Mouse (Mus musculus): Measurements from ENCODE around the gene Wbp1l. TPM values are rescaled to one million over a fixed set of nuclear protein-coding genes. Genes with fewer than 3 reads are reported as not detected.

Wbp1l gene
- polyA plus RNA-seq, 1 experiment = 24.5 TPM

GRCm38 (mm10) chr19:46697840-46698517 lies 99.1 kb downstream of the Wbp1l start:
- Histone ChIP-seq H3K4me3 (ENCODE audit: low read depth, low read length) (peak overlapping the region; percentile 4; the same call in 1 of the 2 replicates), H3K9ac (ENCODE audit: low read depth, poor library complexity, severe bottlenecking) (0 out of 2 replicates have a peak overlapping the region, but pooled peaks have one; percentile 13), H3K27ac (ENCODE audit: insufficient read depth, low read length) (no peak overlapping the region), H3K27me3 (ENCODE audit: control insufficient read depth, insufficient read depth, low read length, poor library complexity, severe bottlenecking) (no peaks in the 10 kb centered on the region), H3K36me3 (ENCODE audit: control insufficient read depth, insufficient read depth, low read length, poor library complexity, severe bottlenecking) (no peaks in the 10 kb centered on the region), H3K4me1 (ENCODE audit: control insufficient read depth, insufficient read depth, low read length) (peaks cover 3% of the 10 kb centered on the region), H3K9me3 (replicated peaks; ENCODE audit: control insufficient read depth, insufficient read depth, low read length, poor library complexity, severe bottlenecking) (no peaks in the 10 kb centered on the region)
- no peak for TF ChIP-seq POLR2A (IDR thresholded peaks at IDR 0.05; ENCODE audit: insufficient read depth, low read length)
- TF ChIP-seq CTCF (IDR thresholded peaks at IDR 0.05; ENCODE audit: low read depth, low read length) = no peak
- no peak for TF ChIP-seq EP300 (IDR thresholded peaks at IDR 0.05; ENCODE audit: insufficient read depth, low read depth, low read length)

GRCm38 (mm10) chr19:46699011-46699481 lies 100.2 kb downstream of the Wbp1l start:
- Histone ChIP-seq H3K4me3 (ENCODE audit: low read depth, low read length) (no peak overlapping the region), H3K27ac (ENCODE audit: insufficient read depth, low read length) (peak overlapping the region; percentile 20; the same call in 1 of the 2 replicates), H3K4me1 (ENCODE audit: control insufficient read depth, insufficient read depth, low read length) (peaks cover 3% of the 10 kb centered on the region), H3K9me3 (replicated peaks; ENCODE audit: control insufficient read depth, insufficient read depth, low read length, poor library complexity, severe bottlenecking) (no peaks in the 10 kb centered on the region), H3K9ac (ENCODE audit: low read depth, poor library complexity, severe bottlenecking) (no peak overlapping the region), H3K27me3 (ENCODE audit: control insufficient read depth, insufficient read depth, low read length, poor library complexity, severe bottlenecking) (no peaks in the 10 kb centered on the region), H3K36me3 (ENCODE audit: control insufficient read depth, insufficient read depth, low read length, poor library complexity, severe bottlenecking) (no peaks in the 10 kb centered on the region)
- TF ChIP-seq EP300 (IDR thresholded peaks at IDR 0.05; ENCODE audit: insufficient read depth, low read depth, low read length) = no peak
- TF ChIP-seq CTCF (IDR thresholded peaks at IDR 0.05; ENCODE audit: low read depth, low read length) = no peak
- no peak for TF ChIP-seq POLR2A (IDR thresholded peaks at IDR 0.05; ENCODE audit: insufficient read depth, low read length)

GRCm38 (mm10) chr19:46701156-46701555 lies 102.3 kb downstream of the Wbp1l start:
- TF ChIP-seq POLR2A (IDR thresholded peaks at IDR 0.05; ENCODE audit: insufficient read depth, low read length) = no peak
- no peak for TF ChIP-seq CTCF (IDR thresholded peaks at IDR 0.05; ENCODE audit: low read depth, low read length)
- TF ChIP-seq EP300 (IDR thresholded peaks at IDR 0.05; ENCODE audit: insufficient read depth, low read depth, low read length) = no peak
- Histone ChIP-seq H3K4me3 (ENCODE audit: low read depth, low read length) (no peak overlapping the region), H3K36me3 (ENCODE audit: control insufficient read depth, insufficient read depth, low read length, poor library complexity, severe bottlenecking) (no peaks in the 10 kb centered on the region), H3K27me3 (ENCODE audit: control insufficient read depth, insufficient read depth, low read length, poor library complexity, severe bottlenecking) (no peaks in the 10 kb centered on the region), H3K27ac (ENCODE audit: insufficient read depth, low read length) (no peak overlapping the region), H3K9ac (ENCODE audit: low read depth, poor library complexity, severe bottlenecking) (no peak overlapping the region), H3K9me3 (replicated peaks; ENCODE audit: control insufficient read depth, insufficient read depth, low read length, poor library complexity, severe bottlenecking) (no peaks in the 10 kb centered on the region), H3K4me1 (ENCODE audit: control insufficient read depth, insufficient read depth, low read length) (peaks cover 3% of the 10 kb centered on the region)

- TF ChIP-seq EP300 (IDR thresholded peaks at IDR 0.05; ENCODE audit: insufficient read depth, low read depth, low read length) (no peak), CTCF (IDR thresholded peaks at IDR 0.05; ENCODE audit: low read depth, low read length) (no peak), POLR2A (IDR thresholded peaks at IDR 0.05; ENCODE audit: insufficient read depth, low read length) (no peak)
- Histone ChIP-seq H3K27ac (ENCODE audit: insufficient read depth, low read length) (no peak overlapping the region), H3K9me3 (replicated peaks; ENCODE audit: control insufficient read depth, insufficient read depth, low read length, poor library complexity, severe bottlenecking) (no peaks in the 10 kb centered on the region), H3K4me3 (ENCODE audit: low read depth, low read length) (no peak overlapping the region), H3K9ac (ENCODE audit: low read depth, poor library complexity, severe bottlenecking) (no peak overlapping the region), H3K36me3 (ENCODE audit: control insufficient read depth, insufficient read depth, low read length, poor library complexity, severe bottlenecking) (no peaks in the 10 kb centered on the region), H3K4me1 (ENCODE audit: control insufficient read depth, insufficient read depth, low read length) (peaks cover 2% of the 10 kb centered on the region), H3K27me3 (ENCODE audit: control insufficient read depth, insufficient read depth, low read length, poor library complexity, severe bottlenecking) (no peaks in the 10 kb centered on the region)
Observed at GRCm38 (mm10) chr19:46705779-46706495, 107.1 kb downstream of the Wbp1l start.

- no peak overlapping the region for H3K27ac ChIP-seq (ENCODE audit: insufficient read depth, low read length)
- peaks cover 2% of the 10 kb centered on the region for H3K4me1 ChIP-seq (ENCODE audit: control insufficient read depth, insufficient read depth, low read length)
- no peak for TF ChIP-seq EP300 (IDR thresholded peaks at IDR 0.05; ENCODE audit: insufficient read depth, low read depth, low read length)
- no peak for TF ChIP-seq CTCF (IDR thresholded peaks at IDR 0.05; ENCODE audit: low read depth, low read length)
- no peak for TF ChIP-seq POLR2A (IDR thresholded peaks at IDR 0.05; ENCODE audit: insufficient read depth, low read length)
Observed at GRCm38 (mm10) chr19:46706540-46707295, 107.8 kb downstream of the Wbp1l start.

More at GRCm38 (mm10) chr19:46706540-46707295, 107.8 kb downstream of the Wbp1l start:
- Histone ChIP-seq H3K9me3 (replicated peaks; ENCODE audit: control insufficient read depth, insufficient read depth, low read length, poor library complexity, severe bottlenecking) (no peaks in the 10 kb centered on the region), H3K27me3 (ENCODE audit: control insufficient read depth, insufficient read depth, low read length, poor library complexity, severe bottlenecking) (no peaks in the 10 kb centered on the region), H3K4me3 (ENCODE audit: low read depth, low read length) (no peak overlapping the region), H3K36me3 (ENCODE audit: control insufficient read depth, insufficient read depth, low read length, poor library complexity, severe bottlenecking) (no peaks in the 10 kb centered on the region), H3K9ac (ENCODE audit: low read depth, poor library complexity, severe bottlenecking) (no peak overlapping the region)

Other genes starting within 250 kb of the Wbp1l start
- 0.43 TPM in 1 of 2 replicates, not detected in the other for gene 2310034G01Rik, start 248.8 kb upstream of the Wbp1l start, polyA plus RNA-seq (2011; ENCODE audit: insufficient read depth, insufficient read length, low read depth, missing spikeins)
- gene Actr1a, start 203.3 kb upstream of the Wbp1l start, polyA plus RNA-seq (2011; ENCODE audit: insufficient read depth, insufficient read length, low read depth, missing spikeins) = 75.3 and 92.8 TPM in 2 replicates
- gene Sufu, start 202.2 kb upstream of the Wbp1l start, polyA plus RNA-seq (2011; ENCODE audit: insufficient read depth, insufficient read length, low read depth, missing spikeins) = 16.0 and 16.7 TPM in 2 replicates
- 14.2 and 16.3 TPM in 2 replicates for gene Trim8, start 97.4 kb upstream of the Wbp1l start, polyA plus RNA-seq (2011; ENCODE audit: insufficient read depth, insufficient read length, low read depth, missing spikeins)
- 91.4 and 95.8 TPM in 2 replicates for gene Arl3, start 25.9 kb upstream of the Wbp1l start, polyA plus RNA-seq (2011; ENCODE audit: insufficient read depth, insufficient read length, low read depth, missing spikeins)
- 6.0 and 7.3 TPM in 2 replicates for gene Sfxn2, start 25.7 kb upstream of the Wbp1l start, polyA plus RNA-seq (2011; ENCODE audit: insufficient read depth, insufficient read length, low read depth, missing spikeins)
- gene Cyp17a1, start 74.1 kb downstream of the Wbp1l start, polyA plus RNA-seq (2011; ENCODE audit: insufficient read depth, insufficient read length, low read depth, missing spikeins) = not detected in 2 replicates
- 2.5 and 3.6 TPM in 2 replicates for gene Borcs7, start 90.8 kb downstream of the Wbp1l start, polyA plus RNA-seq (2011; ENCODE audit: insufficient read depth, insufficient read length, low read depth, missing spikeins)
- 2.6 and 2.9 TPM in 2 replicates for gene As3mt, start 108.4 kb downstream of the Wbp1l start, polyA plus RNA-seq (2011; ENCODE audit: insufficient read depth, insufficient read length, low read depth, missing spikeins)
- gene Cnnm2, start 162.5 kb downstream of the Wbp1l start, polyA plus RNA-seq (2011; ENCODE audit: insufficient read depth, insufficient read length, low read depth, missing spikeins) = 12.1 and 14.8 TPM in 2 replicates